Mouse (Mus musculus): ENCODE measurements around the gene Cacnb2. TPM values are rescaled to one million over a fixed set of nuclear protein-coding genes. Genes with fewer than 3 reads are reported as not detected.

Gene Cacnb2
- polyA plus RNA-seq, 1 experiment from 2014 or later, result 1.6 TPM

DNA sequence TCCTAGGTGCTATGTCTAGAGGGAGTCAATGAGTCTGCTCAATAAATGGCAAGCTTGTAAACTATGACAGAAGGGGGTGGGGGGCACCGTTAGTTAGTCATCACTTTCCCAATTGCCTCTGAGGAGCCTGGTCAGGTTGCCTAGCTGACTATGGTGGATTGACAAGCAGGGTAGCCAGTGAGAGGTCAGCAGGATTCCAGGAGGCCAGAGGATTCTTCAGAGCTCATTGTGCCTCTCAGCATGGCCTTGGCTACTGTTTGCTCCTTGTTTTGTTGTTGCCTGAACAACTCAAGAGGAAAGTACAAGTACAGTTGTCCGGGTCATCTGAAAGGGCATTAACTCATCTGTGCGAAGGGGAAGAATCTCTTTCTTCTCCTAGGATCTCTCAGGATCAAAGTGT lies 300.9 kb downstream of the Cacnb2 start:
- Histone ChIP-seq H3K4me3 (replicated peaks) (no peak overlapping the region), H3K27ac (no peak overlapping the region), H3K4me1 (replicated peaks) (no peaks in the 10 kb centered on the region), H3K36me3 (no peaks in the 10 kb centered on the region), H3K9me3 (no peaks in the 10 kb centered on the region), H3K4me2 (replicated peaks) (no peak overlapping the region), H3K27me3 (replicated peaks) (no peaks in the 10 kb centered on the region), H3K9ac (no peak overlapping the region)
- no peak for ATAC-seq
- 75% methylated on average over 3 of the region's 3 CpGs for WGBS

DNA sequence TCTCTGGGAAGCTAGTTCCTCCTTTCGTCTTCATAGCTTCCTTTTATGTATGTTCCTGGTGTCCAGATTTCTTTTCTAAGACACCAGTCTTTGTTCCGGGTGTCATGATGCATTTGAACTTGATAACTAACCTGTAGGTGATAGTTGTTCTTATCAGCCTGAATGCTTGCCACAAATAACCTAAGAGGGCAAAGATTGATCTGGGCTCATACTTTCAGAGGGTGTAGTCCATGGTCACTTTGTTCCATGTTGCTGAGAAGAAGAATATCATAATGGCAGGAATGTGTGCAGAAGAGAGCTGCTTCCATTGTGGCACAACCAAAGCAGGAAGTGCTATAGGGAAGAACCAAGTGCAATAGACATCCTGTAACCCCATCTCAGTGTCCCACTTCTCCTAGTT lies 302.0 kb downstream of the Cacnb2 start:
- H3K36me3 ChIP-seq, result no peaks in the 10 kb centered on the region
- peak; percentile 55; the same call in 1 of the 2 replicates for ATAC-seq
- H3K4me2 ChIP-seq (replicated peaks), result no peak overlapping the region
- no peaks in the 10 kb centered on the region for H3K9me3 ChIP-seq
- WGBS, result 78% methylated on average over 2 of the region's 2 CpGs
- H3K4me3 ChIP-seq (replicated peaks), result no peak overlapping the region
- H3K9ac ChIP-seq, result no peak overlapping the region
- H3K4me1 ChIP-seq (replicated peaks), result no peaks in the 10 kb centered on the region
- H3K27me3 ChIP-seq (replicated peaks), result no peaks in the 10 kb centered on the region
- H3K27ac ChIP-seq, result no peak overlapping the region

DNA sequence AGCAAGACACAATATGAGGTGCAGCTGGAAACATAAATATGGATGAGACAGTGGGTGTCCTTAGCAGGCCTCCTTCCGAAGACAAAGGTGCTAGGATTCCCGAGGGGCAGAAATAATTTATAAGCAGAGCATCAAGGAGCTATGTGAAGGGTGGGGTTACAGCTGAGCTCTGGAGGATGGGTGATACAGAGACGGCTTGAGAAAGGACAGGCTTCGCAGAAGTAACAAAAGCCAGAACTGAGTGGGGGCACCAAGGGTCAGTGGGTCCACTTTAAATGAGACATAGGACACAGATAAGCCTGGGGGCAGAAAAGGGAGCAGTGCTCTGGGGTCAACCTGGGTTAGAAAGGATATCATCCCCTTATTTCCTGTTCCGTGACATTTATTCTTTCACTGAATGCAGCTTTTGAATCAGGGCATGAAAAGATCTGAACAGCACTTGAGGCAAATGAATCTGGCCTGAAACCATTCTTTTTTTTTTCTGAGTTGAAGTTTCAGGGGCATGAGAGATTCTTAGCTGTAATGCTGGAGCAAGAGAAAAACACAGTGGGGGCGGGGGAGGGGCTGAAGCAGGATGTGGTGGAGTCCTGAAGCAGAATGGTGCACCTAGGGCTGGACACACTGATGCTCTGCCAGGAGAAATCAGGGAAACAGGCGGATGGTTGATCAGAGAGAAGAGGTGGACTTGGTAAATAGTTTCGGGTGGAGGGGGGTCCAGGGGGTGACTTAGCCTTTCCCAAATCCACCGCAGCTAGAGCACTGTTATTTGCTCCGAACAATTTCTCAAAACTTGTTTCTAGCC lies 304.4 kb downstream of the Cacnb2 start:
- Histone ChIP-seq H3K4me3 (replicated peaks) (no peak overlapping the region), H3K4me1 (replicated peaks) (no peaks in the 10 kb centered on the region), H3K4me2 (replicated peaks) (no peak overlapping the region), H3K27ac (no peak overlapping the region), H3K36me3 (no peaks in the 10 kb centered on the region), H3K9ac (no peak overlapping the region), H3K27me3 (replicated peaks) (no peaks in the 10 kb centered on the region), H3K9me3 (no peaks in the 10 kb centered on the region)
- no peak for ATAC-seq
- 44% methylated on average over 10 of the region's 10 CpGs for WGBS

DNA sequence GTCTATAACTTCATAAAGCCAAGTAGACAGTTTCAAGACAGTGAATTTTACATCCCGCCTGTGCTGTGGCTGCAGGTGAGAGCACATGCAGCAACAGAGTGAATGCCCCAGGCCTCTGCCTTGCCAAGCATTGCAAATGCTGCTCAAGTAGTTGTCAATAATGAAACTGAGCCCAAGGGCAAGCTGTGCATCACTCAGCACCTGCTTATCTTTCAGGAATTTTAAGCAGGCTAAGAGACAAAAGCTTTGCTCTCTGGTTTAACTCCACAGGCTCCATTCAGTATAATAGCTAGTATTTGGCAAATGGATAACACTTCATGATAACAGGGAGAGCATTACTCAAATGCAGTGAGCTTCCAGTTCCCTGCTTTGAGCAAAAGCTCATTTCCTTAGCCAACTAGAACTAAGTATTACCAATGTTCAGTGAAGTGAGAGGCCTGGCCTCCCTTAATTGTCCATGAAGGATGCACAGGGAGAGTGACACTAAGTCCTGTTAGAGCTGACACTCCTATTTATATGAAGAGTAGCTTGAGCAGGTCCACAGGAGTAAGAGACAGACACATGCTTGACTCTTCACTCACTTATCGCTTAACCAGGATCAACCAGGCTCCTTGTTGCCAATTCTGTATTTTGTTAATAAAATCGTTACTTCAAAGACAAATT lies 314.8 kb downstream of the Cacnb2 start:
- Histone ChIP-seq H3K9ac (no peak overlapping the region), H3K27me3 (replicated peaks) (no peaks in the 10 kb centered on the region), H3K27ac (no peak overlapping the region), H3K36me3 (no peaks in the 10 kb centered on the region), H3K9me3 (no peaks in the 10 kb centered on the region), H3K4me1 (replicated peaks) (no peaks in the 10 kb centered on the region), H3K4me2 (replicated peaks) (no peak overlapping the region), H3K4me3 (replicated peaks) (no peak overlapping the region)
- 90% methylated on average over 3 of the region's 3 CpGs for WGBS
- ATAC-seq, result no peak

DNA sequence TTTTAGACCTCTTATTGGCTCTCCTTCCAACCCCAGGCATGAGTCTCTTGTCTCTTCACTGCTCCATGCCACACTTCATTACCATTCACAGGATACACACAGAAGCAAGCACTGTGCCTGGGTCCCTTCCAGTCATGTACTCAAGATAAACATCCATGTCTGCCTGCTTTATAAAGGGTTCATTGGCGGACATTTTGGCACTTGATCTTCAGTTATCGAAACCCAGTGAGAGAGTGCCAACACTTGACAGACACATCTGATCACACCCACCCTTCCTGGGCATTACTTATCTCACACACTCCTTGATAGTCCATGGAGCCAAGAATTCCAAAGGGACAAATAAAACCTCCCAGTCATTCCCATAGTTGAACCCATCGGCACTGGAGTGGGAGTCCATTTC lies 327.0 kb downstream of the Cacnb2 start:
- H3K27me3 ChIP-seq (replicated peaks), result no peaks in the 10 kb centered on the region
- 90% methylated on average over 3 of the region's 3 CpGs for WGBS
- no peak overlapping the region for H3K4me3 ChIP-seq (replicated peaks)
- H3K4me1 ChIP-seq (replicated peaks), result no peaks in the 10 kb centered on the region
- no peak overlapping the region for H3K4me2 ChIP-seq (replicated peaks)
- H3K9ac ChIP-seq, result no peak overlapping the region
- ATAC-seq, result no peak
- no peak overlapping the region for H3K27ac ChIP-seq
- H3K36me3 ChIP-seq, result no peaks in the 10 kb centered on the region
- H3K9me3 ChIP-seq, result no peaks in the 10 kb centered on the region

DNA sequence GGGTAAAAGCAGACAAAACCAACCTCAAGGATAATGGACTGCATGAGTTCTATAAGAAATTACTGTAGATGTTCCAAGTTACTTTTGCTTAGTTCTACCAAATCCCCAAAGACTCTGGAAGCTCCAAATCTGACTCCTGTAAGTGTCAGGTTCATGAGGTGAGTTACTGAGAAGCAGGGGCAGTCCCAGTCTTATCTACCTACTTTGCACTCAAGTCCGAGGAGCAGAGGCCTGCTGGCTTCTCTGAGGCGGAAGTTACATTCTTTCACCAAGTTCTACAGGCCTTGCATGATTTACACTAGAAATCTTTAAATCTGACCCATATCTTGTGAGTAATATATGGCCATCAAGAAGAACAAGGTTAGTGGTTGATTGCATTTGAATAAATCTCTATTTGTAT lies 329.1 kb downstream of the Cacnb2 start:
- no peak overlapping the region for H3K4me3 ChIP-seq (replicated peaks)
- no peak overlapping the region for H3K9ac ChIP-seq
- H3K4me2 ChIP-seq (replicated peaks), result no peak overlapping the region
- peak; percentile 41; the same call in 1 of the 2 replicates for ATAC-seq
- H3K36me3 ChIP-seq, result no peaks in the 10 kb centered on the region
- no peaks in the 10 kb centered on the region for H3K27me3 ChIP-seq (replicated peaks)
- H3K27ac ChIP-seq, result no peak overlapping the region
- no peaks in the 10 kb centered on the region for H3K9me3 ChIP-seq
- 78% methylated on average over 2 of the region's 2 CpGs for WGBS
- no peaks in the 10 kb centered on the region for H3K4me1 ChIP-seq (replicated peaks)

DNA sequence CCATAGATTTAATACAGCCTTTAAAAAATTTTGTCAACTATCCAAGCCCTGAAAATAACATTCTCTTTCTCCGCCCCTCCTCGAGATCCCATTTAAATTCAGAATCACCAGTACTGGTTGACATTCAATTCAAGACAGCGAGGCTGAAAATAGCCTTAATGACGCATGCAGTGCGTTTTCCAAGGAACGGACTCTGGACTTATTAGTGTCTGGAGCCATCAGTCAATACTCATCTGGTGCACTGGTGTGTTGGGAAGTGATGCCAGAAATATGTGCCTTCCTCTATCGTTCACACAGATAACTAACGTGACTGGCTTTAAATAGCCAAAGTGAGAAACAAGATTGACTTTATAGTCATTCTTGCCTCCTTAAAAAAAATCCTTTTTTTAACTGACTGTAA lies 333.6 kb downstream of the Cacnb2 start:
- Histone ChIP-seq H3K27ac (no peak overlapping the region), H3K36me3 (no peaks in the 10 kb centered on the region), H3K4me3 (replicated peaks) (no peak overlapping the region), H3K9ac (no peak overlapping the region), H3K9me3 (no peaks in the 10 kb centered on the region), H3K4me2 (replicated peaks) (no peak overlapping the region), H3K27me3 (replicated peaks) (no peaks in the 10 kb centered on the region), H3K4me1 (replicated peaks) (no peaks in the 10 kb centered on the region)
- 56% methylated on average over 8 of the region's 8 CpGs for WGBS
- ATAC-seq, result no peak

DNA sequence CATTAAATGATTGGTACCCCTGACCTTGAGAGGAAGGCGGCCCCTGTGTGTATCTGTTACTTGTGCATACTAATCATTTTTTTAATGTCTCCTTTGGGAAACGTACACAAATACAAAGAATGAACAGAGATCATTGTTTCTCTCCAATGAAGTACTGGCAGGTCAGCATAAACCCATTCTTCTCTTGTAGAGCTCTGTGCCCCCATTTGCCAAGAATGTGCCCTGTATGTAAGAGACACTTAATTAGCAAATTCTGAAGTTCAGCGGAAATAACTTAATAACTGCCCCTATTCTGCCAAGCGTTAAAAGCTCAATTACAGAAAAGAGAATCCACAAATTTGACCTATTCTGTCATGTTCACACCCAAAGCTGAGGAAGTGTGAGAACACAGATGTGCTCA lies 339.4 kb downstream of the Cacnb2 start:
- Histone ChIP-seq H3K4me2 (replicated peaks) (no peak overlapping the region), H3K4me1 (replicated peaks) (no peaks in the 10 kb centered on the region), H3K27ac (no peak overlapping the region), H3K9ac (no peak overlapping the region), H3K27me3 (replicated peaks) (no peaks in the 10 kb centered on the region), H3K4me3 (replicated peaks) (no peak overlapping the region), H3K36me3 (no peaks in the 10 kb centered on the region), H3K9me3 (no peaks in the 10 kb centered on the region)
- WGBS, result 83% methylated on average over 4 of the region's 4 CpGs
- ATAC-seq, result no peak

DNA sequence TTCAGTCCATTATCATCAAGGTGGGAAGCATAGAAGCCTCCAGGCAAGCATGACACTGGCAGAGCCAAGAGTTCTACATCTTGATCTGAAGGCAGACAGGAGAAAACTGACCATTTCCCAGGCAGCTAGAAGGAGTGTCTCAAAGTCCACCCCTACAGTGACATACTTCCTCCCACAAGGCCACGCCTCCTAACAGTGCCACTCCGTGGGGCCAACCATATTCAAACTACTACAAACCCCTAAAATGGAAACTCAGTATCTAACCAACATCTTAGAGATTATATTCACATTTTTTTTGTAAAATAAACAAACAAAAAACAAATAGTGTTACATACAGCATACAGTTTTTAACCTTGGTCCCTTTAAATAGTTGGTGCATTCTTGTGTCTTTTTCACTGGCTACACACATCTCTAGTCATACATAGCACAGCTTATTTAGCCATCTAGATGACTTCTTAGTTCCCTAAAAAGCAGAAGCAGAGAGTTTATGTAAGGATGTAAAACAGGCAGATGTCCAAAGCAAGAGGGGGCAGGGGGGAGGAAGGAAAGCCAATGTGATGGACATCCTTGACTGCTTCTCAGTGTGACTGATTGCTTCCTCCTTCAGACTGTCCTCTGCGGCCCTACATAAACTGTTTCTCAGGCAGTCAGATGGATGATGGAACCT lies 340.9 kb downstream of the Cacnb2 start:
- no peaks in the 10 kb centered on the region for H3K36me3 ChIP-seq
- H3K9me3 ChIP-seq, result no peaks in the 10 kb centered on the region
- no peak overlapping the region for H3K4me3 ChIP-seq (replicated peaks)
- no peak overlapping the region for H3K27ac ChIP-seq
- no peak for ATAC-seq
- 73% methylated on average over 3 of the region's 3 CpGs for WGBS
- H3K4me1 ChIP-seq (replicated peaks), result no peaks in the 10 kb centered on the region
- H3K9ac ChIP-seq, result no peak overlapping the region
- H3K4me2 ChIP-seq (replicated peaks), result no peak overlapping the region
- H3K27me3 ChIP-seq (replicated peaks), result no peaks in the 10 kb centered on the region

DNA sequence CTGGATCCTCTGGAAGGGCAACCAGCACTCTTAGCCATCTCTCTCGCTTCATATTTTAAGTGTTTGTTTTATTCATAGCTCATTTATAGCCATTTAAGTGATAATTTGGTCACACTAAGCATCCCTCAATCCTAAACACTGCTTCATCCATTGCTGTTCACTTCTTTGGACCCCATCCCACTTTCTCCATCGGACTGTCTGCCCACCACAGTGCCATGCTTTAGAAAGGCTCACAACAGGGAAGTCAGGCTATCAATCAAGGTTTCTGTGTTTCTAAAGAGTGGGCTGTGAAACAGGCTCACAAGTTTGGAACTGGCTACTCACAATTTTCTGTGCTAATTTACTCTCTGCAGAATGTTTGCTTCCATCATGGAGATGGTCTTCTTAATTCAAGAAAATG lies 350.2 kb downstream of the Cacnb2 start:
- Histone ChIP-seq H3K4me3 (replicated peaks) (no peak overlapping the region), H3K4me1 (replicated peaks) (no peaks in the 10 kb centered on the region), H3K27me3 (replicated peaks) (no peaks in the 10 kb centered on the region), H3K9ac (no peak overlapping the region), H3K36me3 (no peaks in the 10 kb centered on the region), H3K27ac (no peak overlapping the region), H3K9me3 (no peaks in the 10 kb centered on the region), H3K4me2 (replicated peaks) (no peak overlapping the region)
- ATAC-seq, result no peak
- WGBS, result 74% methylated on average over 2 of the region's 2 CpGs

DNA sequence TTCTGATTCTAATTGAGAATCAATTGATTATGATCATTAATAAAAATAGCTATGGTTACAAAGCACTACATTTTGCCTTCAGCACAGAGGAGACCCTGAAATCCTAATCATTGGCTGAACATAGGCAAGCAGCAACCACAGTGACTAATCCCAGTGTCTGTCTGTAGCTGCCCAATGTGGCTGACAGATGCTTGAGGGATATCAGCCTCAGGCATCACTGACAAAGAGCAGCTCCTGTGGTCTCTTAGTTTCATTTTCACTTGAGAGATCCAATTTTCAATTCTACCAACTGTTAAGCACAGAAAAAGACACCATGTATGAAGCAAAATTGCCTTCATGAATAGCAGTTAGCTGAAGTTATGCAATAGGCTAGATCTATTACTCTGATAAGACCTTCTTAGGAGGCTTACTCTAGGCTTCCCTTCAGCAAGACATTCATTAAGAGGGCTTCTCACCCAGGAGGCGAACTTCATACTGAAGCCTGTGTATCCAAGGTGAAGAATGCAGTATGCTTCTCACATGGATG lies 358.1 kb downstream of the Cacnb2 start:
- 77% methylated on average over 1 of the region's 1 CpGs for WGBS
- Histone ChIP-seq H3K9ac (no peak overlapping the region), H3K27me3 (replicated peaks) (no peaks in the 10 kb centered on the region), H3K36me3 (no peaks in the 10 kb centered on the region), H3K27ac (no peak overlapping the region), H3K4me1 (replicated peaks) (no peaks in the 10 kb centered on the region), H3K4me3 (replicated peaks) (no peak overlapping the region), H3K9me3 (no peaks in the 10 kb centered on the region), H3K4me2 (replicated peaks) (no peak overlapping the region)
- ATAC-seq, result no peak

DNA sequence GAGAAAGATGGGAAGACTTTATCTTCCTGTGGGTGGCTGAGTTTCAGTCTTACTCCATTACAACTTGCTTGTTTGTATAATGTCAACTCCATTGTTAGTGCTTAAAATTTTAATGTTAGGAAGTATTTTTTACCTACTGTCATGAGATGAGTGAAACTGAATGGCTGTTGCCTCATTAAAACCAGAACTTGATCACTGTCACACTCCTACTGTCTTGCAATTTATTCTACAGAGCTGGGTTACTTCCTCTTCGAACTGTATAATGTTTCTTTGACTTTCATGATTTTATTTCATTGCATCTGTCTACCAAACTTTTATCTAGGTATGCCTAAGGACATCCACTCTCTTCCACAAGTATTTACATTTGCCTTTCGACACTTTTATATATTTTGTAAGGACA lies 358.6 kb downstream of the Cacnb2 start:
- H3K4me2 ChIP-seq (replicated peaks), result no peak overlapping the region
- H3K4me1 ChIP-seq (replicated peaks), result no peaks in the 10 kb centered on the region
- H3K36me3 ChIP-seq, result no peaks in the 10 kb centered on the region
- H3K4me3 ChIP-seq (replicated peaks), result no peak overlapping the region
- WGBS, result 79% methylated on average over 2 of the region's 2 CpGs
- H3K27me3 ChIP-seq (replicated peaks), result no peaks in the 10 kb centered on the region
- H3K9me3 ChIP-seq, result no peaks in the 10 kb centered on the region
- H3K27ac ChIP-seq, result no peak overlapping the region
- ATAC-seq, result no peak
- no peak overlapping the region for H3K9ac ChIP-seq
